Mouse (Mus musculus): ENCODE data around the gene Pdgfb.

Gene Pdgfb

DNA sequence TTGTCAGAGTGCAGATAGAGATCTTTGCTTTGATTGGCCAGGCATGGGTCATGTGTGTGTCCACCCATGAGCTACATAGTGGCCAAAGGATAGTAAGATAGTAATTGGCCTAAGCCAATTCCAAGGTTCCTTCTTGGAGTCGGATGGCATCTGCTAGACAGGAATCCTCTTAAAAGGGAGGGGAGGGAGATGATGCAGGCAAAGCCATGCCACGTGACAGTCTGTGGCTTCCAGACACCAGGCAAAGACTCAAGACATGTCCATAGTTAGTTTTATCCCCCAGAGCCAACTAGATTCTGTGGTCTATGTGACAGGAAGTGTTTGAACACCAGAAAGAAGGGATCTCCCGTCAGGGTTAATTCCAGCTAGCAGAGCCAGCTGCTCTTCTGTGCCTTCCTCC lies 56.4 kb downstream of the Pdgfb start:
- DNase-seq (ENCODE audit: low read depth, low spot score), result no peak

DNA sequence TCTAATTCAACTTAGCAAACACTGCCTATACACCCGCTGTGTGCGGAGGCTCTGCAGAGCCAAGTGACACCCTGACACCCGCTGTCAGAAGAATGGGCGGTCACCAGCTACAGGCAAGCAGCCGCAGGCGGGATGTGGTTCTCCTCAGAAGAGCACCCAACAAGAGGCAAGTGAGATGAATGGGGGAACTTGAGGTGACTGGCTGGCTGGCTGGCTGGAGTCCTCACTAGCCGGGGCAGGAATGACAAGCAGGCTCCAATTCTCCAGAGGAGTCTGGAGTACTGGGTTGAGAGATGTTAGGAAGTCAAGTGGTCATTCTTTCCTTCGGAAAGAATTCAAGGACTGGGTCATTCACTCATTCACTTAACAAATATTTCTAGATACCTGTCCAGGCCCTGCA lies 58.2 kb downstream of the Pdgfb start:
- DNase-seq (ENCODE audit: low read depth, low spot score), result no peak

DNA sequence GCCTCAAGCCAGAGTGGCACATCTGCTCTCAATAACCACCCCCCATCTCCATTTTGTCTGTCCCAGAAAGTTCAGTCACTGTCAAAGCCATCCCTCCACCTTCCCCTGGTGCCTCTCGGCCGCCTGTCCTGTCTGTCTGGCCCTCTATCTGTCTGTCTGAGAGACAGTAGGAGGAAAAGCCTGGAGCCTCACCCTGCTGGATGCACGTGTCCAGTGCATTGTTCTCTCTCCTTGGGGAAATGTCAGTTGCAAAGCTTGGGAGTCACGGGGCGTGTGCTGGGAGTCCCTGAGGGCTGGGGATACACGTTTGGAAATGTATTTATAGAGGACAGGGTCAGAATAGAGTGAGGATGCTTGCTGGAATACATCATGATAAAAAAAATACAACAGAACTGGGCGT lies 61.3 kb downstream of the Pdgfb start:
- DNase-seq (ENCODE audit: low read depth, low spot score), result no peak

DNA sequence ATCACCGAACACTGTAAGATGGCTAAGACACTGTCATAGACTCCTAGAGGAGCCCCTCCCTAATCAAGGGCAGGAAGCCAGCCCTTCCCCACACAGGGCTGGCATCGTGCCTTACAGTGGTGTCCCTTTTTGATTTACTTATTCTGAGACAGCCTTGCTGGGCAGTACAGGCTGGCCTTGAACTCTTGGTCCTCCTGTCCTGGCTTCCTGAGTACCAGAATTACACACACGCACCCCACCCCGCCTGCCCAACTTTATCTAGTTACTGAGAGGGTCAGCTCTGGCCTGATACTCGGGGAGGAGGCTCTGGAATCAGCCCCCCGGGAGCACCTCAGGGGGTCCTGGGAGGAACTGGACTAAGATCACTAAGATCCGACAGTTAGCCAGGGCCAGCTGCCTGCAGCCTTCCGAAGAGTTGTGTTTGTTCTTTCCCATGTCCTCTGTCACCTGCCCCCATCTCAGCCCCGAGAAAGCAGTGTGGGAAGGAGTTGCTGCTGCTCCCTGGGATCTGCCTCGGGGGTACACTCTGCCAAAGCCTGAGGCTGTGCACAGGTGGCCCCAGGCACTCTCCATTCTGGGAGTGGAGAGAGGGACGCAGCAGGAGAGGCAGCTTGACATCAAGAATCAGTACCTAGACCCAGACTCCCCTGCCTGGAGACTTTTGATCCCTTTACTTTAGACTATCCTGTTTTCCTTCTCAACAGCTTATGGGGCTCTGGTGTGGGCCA lies 62.1 kb downstream of the Pdgfb start:
- DNase-seq (ENCODE audit: low read depth, low spot score), result peak; percentile 56

DNA sequence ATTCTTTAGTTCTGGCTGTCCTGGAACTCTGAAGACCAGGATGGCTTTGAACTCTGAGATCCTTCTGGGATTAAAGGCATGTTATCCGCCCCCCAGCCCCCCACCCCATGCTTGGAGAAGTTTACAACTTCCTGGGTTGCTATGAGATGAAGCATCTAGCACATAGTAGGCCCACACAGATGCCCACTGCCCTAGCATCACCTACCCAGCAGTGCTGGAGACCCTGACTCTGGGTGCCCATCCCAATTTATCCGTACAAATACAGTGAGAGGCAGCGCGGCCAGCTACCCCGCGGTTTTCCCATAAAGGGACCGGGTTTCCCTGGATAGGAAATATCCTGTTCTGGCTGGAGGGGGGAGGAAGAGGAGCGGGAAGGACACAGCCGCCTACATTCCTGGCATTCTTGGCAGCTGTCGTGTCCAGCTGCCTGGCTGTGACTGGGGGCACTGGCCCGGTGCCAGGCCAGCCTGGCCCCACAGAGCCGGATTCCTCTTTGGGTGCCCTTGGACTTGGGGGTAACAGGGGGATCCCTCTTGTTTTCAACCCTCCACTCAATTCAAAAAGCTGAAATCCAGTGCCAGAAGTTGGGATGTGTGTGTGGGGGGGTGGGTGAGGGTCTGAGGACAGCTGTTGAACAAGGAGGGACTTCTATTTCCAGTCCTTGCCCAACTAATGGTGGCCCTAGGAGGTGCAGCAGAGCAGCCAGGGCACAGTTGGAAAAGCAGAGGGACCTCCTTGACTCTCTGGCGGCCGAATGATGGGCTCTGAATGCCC lies 62.9 kb downstream of the Pdgfb start:
- DNase-seq (ENCODE audit: low read depth, low spot score), result peak; percentile 60

DNA sequence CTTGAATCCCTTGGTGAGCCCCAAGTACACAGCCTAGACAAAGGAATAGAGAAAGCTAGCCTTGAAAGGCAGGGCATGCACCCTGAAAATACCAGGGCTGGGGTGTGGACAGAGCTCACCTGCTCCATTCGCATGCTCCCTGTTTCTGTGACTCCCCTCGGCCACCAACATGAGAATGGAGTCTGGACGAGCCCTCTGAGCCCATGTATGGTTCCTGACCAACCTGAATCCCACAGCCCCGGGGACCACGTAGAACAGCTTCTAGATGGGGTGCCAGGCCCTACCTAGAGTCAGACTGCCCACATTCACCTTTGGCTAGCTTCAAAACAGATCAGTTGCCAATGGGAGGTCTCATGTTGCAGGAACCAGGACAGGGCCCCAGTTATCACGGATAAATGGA lies 63.6 kb downstream of the Pdgfb start:
- no peak for DNase-seq (ENCODE audit: low read depth, low spot score)

DNA sequence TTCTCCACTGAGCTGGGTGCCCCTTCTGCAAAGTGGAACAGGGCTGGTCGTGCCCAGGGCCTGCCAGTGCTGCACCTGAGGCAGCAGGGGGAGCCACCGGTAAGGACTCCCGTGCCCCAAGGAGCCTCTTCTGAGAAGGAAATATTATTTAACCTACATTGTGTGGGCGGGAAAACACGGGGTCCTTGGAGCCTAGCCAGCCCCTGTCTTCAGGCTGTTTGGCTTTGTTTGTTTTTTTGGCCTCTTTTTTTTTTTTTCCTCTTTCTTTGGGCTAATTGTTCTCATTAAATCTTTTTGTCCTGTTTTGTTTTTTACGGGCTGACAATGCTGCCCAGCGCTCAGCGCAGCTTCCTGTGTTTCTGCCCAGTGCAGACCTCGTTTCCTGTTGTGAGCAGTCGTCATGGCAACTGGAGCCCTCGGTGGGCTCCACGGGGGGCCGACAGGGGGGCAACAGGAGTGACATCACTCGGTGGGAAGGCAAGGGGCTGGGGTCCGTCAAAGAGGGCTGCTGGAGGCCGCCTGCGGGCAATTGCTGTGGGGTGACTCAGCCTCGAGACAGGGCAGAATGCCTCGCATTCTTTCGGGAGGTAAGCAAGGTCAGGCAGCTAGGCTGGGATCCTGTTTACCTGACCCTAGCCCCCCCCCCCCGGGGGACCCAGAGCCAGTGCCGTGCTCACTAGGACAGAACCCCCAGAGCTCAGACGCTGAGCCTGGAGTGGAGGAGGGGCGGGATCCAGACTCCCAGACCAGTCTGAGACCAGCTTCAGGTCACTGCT lies 64.3 kb downstream of the Pdgfb start:
- DNase-seq (ENCODE audit: low read depth, low spot score), result peak; percentile 67

DNA sequence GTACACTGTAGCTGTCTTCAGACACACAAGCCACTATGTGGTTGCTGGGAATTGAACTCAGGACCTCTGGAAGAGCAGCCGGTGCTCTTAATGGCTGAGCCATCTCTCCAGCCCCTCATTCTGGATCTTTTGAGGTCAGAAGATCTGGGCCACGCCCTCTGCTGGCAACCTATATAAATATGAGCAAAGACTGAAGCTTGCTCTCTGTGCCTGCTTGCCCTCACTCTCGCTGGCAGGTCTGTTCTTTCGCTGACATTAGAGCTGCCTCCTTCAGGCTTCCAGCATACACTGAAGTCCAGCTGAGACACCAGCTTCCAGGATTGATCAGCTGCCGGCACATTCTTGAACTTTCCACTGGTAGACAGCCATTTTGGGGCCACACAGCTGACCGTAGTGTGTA lies 67.1 kb downstream of the Pdgfb start:
- peak; percentile 51 for DNase-seq (ENCODE audit: low read depth, low spot score)

DNA sequence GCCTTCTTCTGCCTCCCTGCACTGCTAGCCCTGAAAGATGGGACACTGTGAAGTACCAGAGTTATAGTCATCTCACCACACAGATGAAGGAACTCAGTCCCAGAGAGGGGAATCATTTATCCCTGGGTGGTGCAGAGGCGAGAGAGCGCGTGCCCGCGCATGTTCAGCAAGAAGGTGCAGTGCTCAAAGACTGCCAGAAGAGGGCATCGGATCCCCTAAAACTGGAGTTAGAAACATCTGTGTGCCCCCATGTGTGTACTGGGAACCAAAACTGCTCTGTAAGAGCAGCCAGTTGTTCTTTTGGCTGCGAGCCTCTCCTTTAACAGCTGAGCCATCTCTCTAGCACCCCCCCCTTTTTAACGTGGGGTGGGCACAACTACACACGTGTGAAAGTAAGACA lies 68.0 kb downstream of the Pdgfb start:
- DNase-seq (ENCODE audit: low read depth, low spot score), result peak; percentile 38

DNA sequence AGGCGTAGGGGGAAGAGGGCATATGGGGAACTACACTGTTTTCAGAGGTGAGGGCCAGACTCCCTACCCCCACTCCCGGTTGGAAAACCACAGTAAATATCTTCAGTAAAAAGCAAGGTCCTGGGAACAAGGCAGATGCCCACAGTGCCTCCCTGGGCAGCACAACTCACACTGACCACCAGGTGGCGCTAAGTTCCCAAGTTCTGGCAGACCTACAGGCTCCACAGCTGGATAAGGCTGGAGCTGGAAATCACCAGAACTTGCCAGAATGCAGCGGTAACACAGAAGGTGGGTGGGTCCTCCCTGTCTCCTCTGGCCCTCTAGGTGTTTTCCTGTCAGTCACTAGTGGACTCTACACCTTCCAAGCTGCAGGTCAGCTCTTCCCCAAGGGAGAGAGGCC lies 68.8 kb downstream of the Pdgfb start:
- peak; percentile 96 for DNase-seq (ENCODE audit: low read depth, low spot score)

All from 3T3-L1 (cell line).